Mouse (Mus musculus): ENCODE measurements around the gene Bmp2k. TPM values are rescaled to one million over a fixed set of nuclear protein-coding genes. Genes with fewer than 3 reads are reported as not detected.

Gene Bmp2k
- polyA plus RNA-seq, 1 experiment from 2014 or later: 11.8 TPM

DNA sequence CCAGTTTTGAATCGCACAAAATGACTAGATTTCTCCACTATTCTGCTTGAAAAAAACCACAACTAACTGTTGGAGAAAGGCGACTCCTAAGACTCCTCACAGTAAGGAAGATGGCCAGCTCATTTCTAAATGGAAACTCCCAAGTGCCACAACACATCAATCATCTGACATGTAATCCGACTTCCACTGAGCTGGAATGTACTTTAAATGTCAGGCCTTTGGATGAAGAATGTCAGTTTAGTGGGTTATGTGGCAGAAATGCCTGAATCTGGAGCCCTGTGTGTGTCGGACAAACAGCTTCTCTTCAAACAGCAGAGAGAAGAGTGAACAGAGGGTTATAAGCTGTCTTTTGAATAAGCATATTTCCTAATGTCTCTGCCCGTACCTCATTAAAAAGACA lies 1.7 kb upstream of the Bmp2k start:
- ATAC-seq (ENCODE audit: low FRiP score, low TSS enrichment): no peak
- 83% methylated on average over 5 of the region's 5 CpGs for WGBS
- H3K9ac ChIP-seq (replicated peaks; ENCODE audit: low read length): no peak overlapping the region

DNA sequence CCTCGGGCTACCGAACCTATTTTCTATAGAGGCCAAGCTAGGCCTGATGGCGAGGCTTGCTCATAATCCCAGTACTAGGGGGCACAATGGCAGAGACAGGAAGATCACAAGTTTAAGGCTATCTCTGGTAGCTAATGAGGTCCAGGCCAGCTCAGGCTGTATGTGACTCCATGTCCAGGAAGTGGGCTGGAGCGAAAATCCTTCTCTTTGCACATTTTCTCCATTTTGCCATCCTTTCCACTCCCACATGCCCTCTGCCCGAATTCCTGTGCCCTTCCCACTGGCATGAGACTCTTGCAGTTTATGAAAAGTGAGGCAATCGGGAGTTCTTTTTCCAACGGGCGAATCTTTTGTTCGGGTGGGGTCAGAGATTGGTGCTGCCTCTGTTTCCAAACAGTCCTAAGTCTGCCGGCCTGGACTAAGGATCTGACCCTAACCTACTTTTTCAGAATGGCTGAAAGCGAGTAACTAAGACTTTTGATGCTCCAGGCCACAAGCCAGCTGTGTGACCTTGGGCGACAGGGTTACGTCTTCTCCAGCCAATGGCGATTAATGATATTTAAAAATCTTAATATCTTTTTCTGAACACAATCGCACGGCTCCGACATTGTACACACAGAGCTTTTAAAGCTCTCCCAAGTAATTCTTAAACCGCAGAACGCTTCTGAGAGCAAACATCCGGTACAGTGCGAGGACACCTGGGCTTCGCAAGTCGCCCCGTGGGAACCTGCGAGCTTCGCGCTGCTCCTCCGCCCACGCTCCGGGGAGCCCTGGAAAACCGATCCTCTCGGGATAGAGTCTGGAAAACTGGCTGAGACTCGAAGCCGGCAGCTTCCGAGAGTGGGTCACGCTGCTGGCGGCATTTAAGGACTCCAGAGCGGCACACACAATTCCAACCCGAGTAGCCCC lies 834 bp upstream of the Bmp2k start:
- WGBS: 19% methylated on average over 39 of the region's 39 CpGs
- Histone ChIP-seq H3K27ac (replicated peaks; ENCODE audit: low read depth, low read length) (peak overlapping the region; percentile 87), H3K4me3 (replicated peaks; ENCODE audit: low read depth, low read length) (peak overlapping the region; percentile 79), H3K9ac (replicated peaks; ENCODE audit: low read length) (peak overlapping the region; percentile 75), H3K9me3 (ENCODE audit: control insufficient read depth, low read length) (no peaks in the 10 kb centered on the region), H3K4me1 (ENCODE audit: control insufficient read depth, insufficient read depth, low read length) (peaks cover 15% of the 10 kb centered on the region; the same call in 1 of the 2 replicates), H3K27me3 (ENCODE audit: control insufficient read depth, insufficient read depth, low read length) (no peaks in the 10 kb centered on the region), H3K4me2 (ENCODE audit: low read length) (peak overlapping the region; percentile 86), H3K36me3 (ENCODE audit: control insufficient read depth, insufficient read depth, low read length) (no peaks in the 10 kb centered on the region)
- no peak; the same call in 1 of the 2 replicates for ATAC-seq (ENCODE audit: low FRiP score, low TSS enrichment)
- peak; percentile 24 for DNase-seq

More for the DNA sequence above, 1.7 kb upstream of the Bmp2k start:
- Histone ChIP-seq H3K9me3 (ENCODE audit: control insufficient read depth, low read length) (no peaks in the 10 kb centered on the region), H3K4me3 (replicated peaks; ENCODE audit: low read depth, low read length) (no peak overlapping the region), H3K36me3 (ENCODE audit: control insufficient read depth, insufficient read depth, low read length) (no peaks in the 10 kb centered on the region), H3K4me1 (ENCODE audit: control insufficient read depth, insufficient read depth, low read length) (peaks cover 15% of the 10 kb centered on the region; the same call in 1 of the 2 replicates), H3K27ac (replicated peaks; ENCODE audit: low read depth, low read length) (no peak overlapping the region), H3K4me2 (ENCODE audit: low read length) (no peak overlapping the region), H3K27me3 (ENCODE audit: control insufficient read depth, insufficient read depth, low read length) (no peaks in the 10 kb centered on the region)
- no peak for DNase-seq

- WGBS: 0% methylated on average over 64 of the region's 75 CpGs
- H3K27ac ChIP-seq (replicated peaks; ENCODE audit: low read depth, low read length): peak overlapping the region; percentile 87
- H3K9ac ChIP-seq (replicated peaks; ENCODE audit: low read length): peak overlapping the region; percentile 75
- H3K36me3 ChIP-seq (ENCODE audit: control insufficient read depth, insufficient read depth, low read length): no peaks in the 10 kb centered on the region
- H3K9me3 ChIP-seq (ENCODE audit: control insufficient read depth, low read length): no peaks in the 10 kb centered on the region
- H3K27me3 ChIP-seq (ENCODE audit: control insufficient read depth, insufficient read depth, low read length): no peaks in the 10 kb centered on the region
- peak overlapping the region; percentile 86 for H3K4me2 ChIP-seq (ENCODE audit: low read length)
- peaks cover 15% of the 10 kb centered on the region; the same call in 1 of the 2 replicates for H3K4me1 ChIP-seq (ENCODE audit: control insufficient read depth, insufficient read depth, low read length)
- DNase-seq (peak; percentile 36), ATAC-seq (ENCODE audit: low FRiP score, low TSS enrichment) (peak; percentile 38)
- peak overlapping the region; percentile 79 for H3K4me3 ChIP-seq (replicated peaks; ENCODE audit: low read depth, low read length)
Observed at GRCm38 (mm10) chr5:96997802-96998565, 495 bp downstream of the Bmp2k start.

GRCm38 (mm10) chr5:96998566-96998907 lies 1.0 kb downstream of the Bmp2k start:
- H3K27ac ChIP-seq (replicated peaks; ENCODE audit: low read depth, low read length): no peak overlapping the region
- DNase-seq (no peak), ATAC-seq (ENCODE audit: low FRiP score, low TSS enrichment) (no peak)
- peak overlapping the region; percentile 75; the same call in 1 of the 2 replicates for H3K9ac ChIP-seq (replicated peaks; ENCODE audit: low read length)
- H3K27me3 ChIP-seq (ENCODE audit: control insufficient read depth, insufficient read depth, low read length): no peaks in the 10 kb centered on the region
- no peaks in the 10 kb centered on the region for H3K36me3 ChIP-seq (ENCODE audit: control insufficient read depth, insufficient read depth, low read length)
- peak overlapping the region; percentile 79 for H3K4me3 ChIP-seq (replicated peaks; ENCODE audit: low read depth, low read length)
- H3K4me2 ChIP-seq (ENCODE audit: low read length): peak overlapping the region; percentile 86
- peaks cover 15% of the 10 kb centered on the region; the same call in 1 of the 2 replicates for H3K4me1 ChIP-seq (ENCODE audit: control insufficient read depth, insufficient read depth, low read length)
- H3K9me3 ChIP-seq (ENCODE audit: control insufficient read depth, low read length): no peaks in the 10 kb centered on the region
- WGBS: 13% methylated on average over 6 of the region's 6 CpGs

- Histone ChIP-seq H3K36me3 (ENCODE audit: control insufficient read depth, insufficient read depth, low read length) (no peaks in the 10 kb centered on the region), H3K9ac (replicated peaks; ENCODE audit: low read length) (no peak overlapping the region), H3K4me1 (ENCODE audit: control insufficient read depth, insufficient read depth, low read length) (peaks cover 15% of the 10 kb centered on the region; the same call in 1 of the 2 replicates), H3K27ac (replicated peaks; ENCODE audit: low read depth, low read length) (no peak overlapping the region), H3K4me3 (replicated peaks; ENCODE audit: low read depth, low read length) (no peak overlapping the region), H3K9me3 (ENCODE audit: control insufficient read depth, low read length) (no peaks in the 10 kb centered on the region), H3K27me3 (ENCODE audit: control insufficient read depth, insufficient read depth, low read length) (no peaks in the 10 kb centered on the region), H3K4me2 (ENCODE audit: low read length) (peak overlapping the region; percentile 86)
- DNase-seq (no peak), ATAC-seq (ENCODE audit: low FRiP score, low TSS enrichment) (no peak)
- 93% methylated on average over 7 of the region's 7 CpGs for WGBS
Observed at GRCm38 (mm10) chr5:96999601-97000000, 2.1 kb downstream of the Bmp2k start.

- WGBS: 95% methylated on average over 5 of the region's 5 CpGs
- H3K4me2 ChIP-seq (ENCODE audit: low read length): no peak overlapping the region
- peaks cover 15% of the 10 kb centered on the region; the same call in 1 of the 2 replicates for H3K4me1 ChIP-seq (ENCODE audit: control insufficient read depth, insufficient read depth, low read length)
- no peak overlapping the region for H3K9ac ChIP-seq (replicated peaks; ENCODE audit: low read length)
- no peaks in the 10 kb centered on the region for H3K9me3 ChIP-seq (ENCODE audit: control insufficient read depth, low read length)
- no peaks in the 10 kb centered on the region for H3K36me3 ChIP-seq (ENCODE audit: control insufficient read depth, insufficient read depth, low read length)
- ATAC-seq (ENCODE audit: low FRiP score, low TSS enrichment) (no peak), DNase-seq (no peak)
- H3K4me3 ChIP-seq (replicated peaks; ENCODE audit: low read depth, low read length): no peak overlapping the region
- H3K27me3 ChIP-seq (ENCODE audit: control insufficient read depth, insufficient read depth, low read length): no peaks in the 10 kb centered on the region
- H3K27ac ChIP-seq (replicated peaks; ENCODE audit: low read depth, low read length): no peak overlapping the region
Observed at GRCm38 (mm10) chr5:97000524-97000923, 3.0 kb downstream of the Bmp2k start.

DNA sequence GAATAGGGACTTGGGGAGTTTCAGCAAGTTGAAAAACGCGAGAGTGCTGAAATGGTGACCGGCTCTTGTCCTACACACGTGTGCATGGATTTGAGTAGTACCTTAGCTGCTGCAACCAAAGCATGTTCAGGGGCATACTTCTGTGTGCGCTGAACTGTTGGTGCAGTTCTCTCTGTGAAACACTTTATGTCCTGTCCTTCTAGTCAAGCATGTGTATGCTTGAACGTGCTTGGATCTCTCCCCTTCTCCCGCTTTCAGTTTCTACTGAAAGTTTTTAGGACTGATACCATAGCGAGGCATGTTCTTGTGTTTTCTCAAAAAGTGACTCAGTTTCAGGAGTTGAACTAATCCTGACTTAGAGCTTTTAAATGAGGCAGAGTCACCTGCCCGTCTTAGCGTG lies 3.7 kb downstream of the Bmp2k start:
- H3K9ac ChIP-seq (replicated peaks; ENCODE audit: low read length): no peak overlapping the region
- H3K4me3 ChIP-seq (replicated peaks; ENCODE audit: low read depth, low read length): no peak overlapping the region
- no peak overlapping the region for H3K4me2 ChIP-seq (ENCODE audit: low read length)
- H3K27ac ChIP-seq (replicated peaks; ENCODE audit: low read depth, low read length): no peak overlapping the region
- 93% methylated on average over 10 of the region's 10 CpGs for WGBS
- ATAC-seq (ENCODE audit: low FRiP score, low TSS enrichment) (no peak), DNase-seq (no peak)
- no peaks in the 10 kb centered on the region for H3K9me3 ChIP-seq (ENCODE audit: control insufficient read depth, low read length)
- H3K36me3 ChIP-seq (ENCODE audit: control insufficient read depth, insufficient read depth, low read length): no peaks in the 10 kb centered on the region
- H3K27me3 ChIP-seq (ENCODE audit: control insufficient read depth, insufficient read depth, low read length): no peaks in the 10 kb centered on the region
- H3K4me1 ChIP-seq (ENCODE audit: control insufficient read depth, insufficient read depth, low read length): peaks cover 15% of the 10 kb centered on the region; the same call in 1 of the 2 replicates

GRCm38 (mm10) chr5:97001571-97001970 lies 4.1 kb downstream of the Bmp2k start:
- H3K9me3 ChIP-seq (ENCODE audit: control insufficient read depth, low read length): no peaks in the 10 kb centered on the region
- 93% methylated on average over 5 of the region's 5 CpGs for WGBS

More at GRCm38 (mm10) chr5:97001571-97001970, 4.1 kb downstream of the Bmp2k start:
- Histone ChIP-seq H3K27ac (replicated peaks; ENCODE audit: low read depth, low read length) (no peak overlapping the region), H3K4me3 (replicated peaks; ENCODE audit: low read depth, low read length) (no peak overlapping the region), H3K4me2 (ENCODE audit: low read length) (no peak overlapping the region), H3K36me3 (ENCODE audit: control insufficient read depth, insufficient read depth, low read length) (no peaks in the 10 kb centered on the region), H3K4me1 (ENCODE audit: control insufficient read depth, insufficient read depth, low read length) (peaks cover 11% of the 10 kb centered on the region; the same call in 1 of the 2 replicates), H3K27me3 (ENCODE audit: control insufficient read depth, insufficient read depth, low read length) (no peaks in the 10 kb centered on the region), H3K9ac (replicated peaks; ENCODE audit: low read length) (no peak overlapping the region)
- ATAC-seq (ENCODE audit: low FRiP score, low TSS enrichment): no peak
- DNase-seq: no peak
